Mouse (Mus musculus): ENCODE measurements at regions not wholly inside any gene's neighbourhood (a gene's known extent, or its start where the extent isn't known, plus 50 kb on each side); places are given as distances from the start of the nearest gene placed in this dataset.

DNA sequence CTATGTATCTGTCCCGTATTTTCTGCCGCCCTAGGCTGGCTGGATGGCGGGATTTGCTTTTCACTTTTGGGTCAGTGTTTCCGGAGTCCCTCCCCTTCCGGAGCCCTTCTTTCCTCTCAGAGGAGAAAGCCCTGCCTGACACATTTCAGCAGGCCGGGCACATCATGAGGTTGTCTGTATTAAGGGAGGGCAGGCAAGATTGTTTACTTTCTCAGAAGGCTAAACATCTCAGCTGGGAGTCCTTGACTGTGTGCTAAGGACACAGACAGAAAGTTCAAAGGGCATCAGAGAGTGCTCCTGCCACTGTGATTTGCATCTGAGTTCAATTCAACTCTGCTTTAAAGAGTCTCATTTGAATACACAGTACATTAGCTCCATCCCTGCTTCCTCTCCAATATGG lies 218.8 kb upstream of the Pard3b start:
- DNase-seq (ENCODE audit: low spot score): no peak

DNA sequence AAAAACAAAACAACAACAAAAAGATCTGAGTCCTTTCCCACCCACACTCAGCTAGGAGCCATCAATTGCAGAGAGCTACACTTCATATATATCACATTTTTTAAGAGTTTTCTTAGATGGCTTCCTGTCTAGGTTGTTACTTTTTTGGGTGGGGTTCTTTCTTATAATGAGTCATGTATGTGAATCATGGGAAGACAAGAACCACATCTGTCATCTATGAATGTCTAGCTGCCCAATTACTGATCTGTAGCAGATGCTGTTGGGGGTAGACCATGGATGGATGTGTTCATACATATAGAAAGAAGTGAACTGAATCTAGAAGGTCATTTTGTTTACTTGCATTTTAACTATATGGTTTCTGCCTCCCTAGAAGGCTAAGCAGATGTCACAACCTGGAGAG lies 215.4 kb upstream of the Pard3b start:
- no peak for DNase-seq (ENCODE audit: low spot score)

DNA sequence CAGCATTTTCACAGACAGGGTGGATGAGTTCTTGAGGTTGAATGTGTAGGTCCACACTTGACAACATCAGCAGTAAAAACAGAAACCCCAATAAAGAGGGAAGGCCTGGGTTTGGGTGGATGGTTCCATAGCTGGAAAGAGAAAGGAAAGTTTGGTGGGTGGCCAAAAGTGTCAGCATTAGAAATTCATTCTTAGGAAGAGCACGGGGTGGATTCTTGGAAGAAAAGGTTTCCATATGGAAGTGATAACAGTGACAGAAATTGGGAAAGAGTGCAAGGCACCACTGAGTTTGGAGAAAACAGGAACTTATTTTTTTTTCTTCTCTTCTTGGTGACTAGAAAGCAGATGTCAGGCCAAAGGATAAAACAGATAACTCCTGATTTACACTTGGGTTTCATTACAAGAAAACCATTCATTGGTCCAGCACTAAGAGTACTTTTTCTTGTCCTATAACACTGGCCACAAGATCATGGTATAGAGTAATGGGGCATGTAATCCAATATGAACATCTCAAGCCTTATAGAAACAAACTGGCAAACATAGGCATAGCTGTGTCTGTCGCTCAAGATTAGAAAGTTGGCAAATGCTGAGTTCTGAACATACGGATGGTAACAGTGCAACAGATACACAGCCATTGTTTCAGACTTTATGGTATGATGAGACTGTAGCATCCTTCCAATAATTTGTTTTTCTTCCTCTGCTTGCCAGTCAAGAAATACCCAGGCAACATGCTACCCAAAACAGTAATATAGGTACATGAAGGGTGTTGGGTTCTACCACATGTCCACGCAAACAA lies 209.7 kb upstream of the Pard3b start:
- DNase-seq (ENCODE audit: low spot score): no peak

DNA sequence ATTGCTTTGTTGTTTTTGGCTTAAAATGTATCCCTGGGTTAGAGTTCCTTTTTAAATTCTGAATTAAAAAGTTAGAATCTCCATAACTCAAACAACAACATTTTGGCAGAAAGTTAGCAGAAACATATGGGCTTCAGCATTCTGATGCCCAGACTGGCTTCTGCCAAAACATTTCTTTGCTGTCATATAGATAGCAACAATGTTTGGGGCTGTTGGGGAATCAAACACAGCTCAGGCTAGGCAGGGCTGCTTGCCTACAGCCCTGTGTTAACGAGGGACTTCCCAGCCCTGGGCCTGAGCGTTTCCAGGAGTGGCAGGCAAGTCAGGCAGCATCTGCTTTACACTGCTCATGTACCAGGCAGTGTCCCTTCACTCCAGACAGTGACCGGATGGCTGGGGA lies 201.0 kb upstream of the Pard3b start:
- no peak for DNase-seq (ENCODE audit: low spot score)

DNA sequence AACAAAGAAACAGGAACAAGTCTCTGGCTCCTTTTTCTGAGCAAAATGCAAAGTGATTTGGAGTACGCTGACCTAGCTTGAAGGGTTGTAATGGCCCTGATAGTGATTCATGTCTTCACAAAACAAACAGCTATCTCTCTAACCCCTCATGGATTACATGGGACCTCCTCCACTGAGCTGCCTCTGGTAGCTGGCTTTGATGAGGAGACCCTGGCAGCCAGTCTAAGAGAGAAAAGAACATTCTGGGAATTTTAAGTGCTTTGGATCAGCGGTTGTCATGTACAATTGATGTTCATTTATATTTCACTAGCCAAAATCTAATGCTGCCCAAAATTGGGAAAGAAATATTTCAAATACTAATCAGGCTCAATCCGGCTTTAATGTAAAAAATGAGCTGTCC lies 177.2 kb upstream of the Pard3b start:
- DNase-seq (ENCODE audit: low spot score): no peak

DNA sequence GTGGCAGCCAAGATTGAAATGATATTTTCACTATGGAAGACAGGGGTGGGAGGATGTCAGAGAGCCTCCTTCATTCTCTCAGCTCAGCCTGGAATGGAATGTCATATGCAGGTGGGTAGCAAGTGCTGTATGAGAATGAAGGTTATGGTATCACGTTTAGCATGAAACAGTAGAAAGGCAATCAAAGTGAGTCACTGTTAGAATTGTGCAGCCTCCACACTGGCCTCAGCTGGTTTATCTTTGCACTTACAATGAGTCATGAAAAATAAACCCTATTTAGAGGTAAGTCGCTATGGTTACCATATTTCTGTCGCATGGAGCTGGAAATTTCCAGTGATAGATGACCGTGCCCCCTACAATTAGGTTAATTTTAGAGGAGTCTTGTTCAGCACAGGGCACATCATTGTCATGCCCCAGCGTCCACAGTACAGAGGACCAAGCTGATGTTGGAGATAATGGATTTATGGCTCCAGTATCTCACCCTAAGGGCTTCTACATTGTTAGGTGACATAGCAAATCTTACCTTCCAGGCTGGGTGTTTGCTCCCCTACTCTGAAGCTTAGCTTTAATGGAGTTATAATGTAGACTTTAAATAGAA lies 167.9 kb upstream of the Pard3b start:
- DNase-seq (ENCODE audit: low spot score): no peak

DNA sequence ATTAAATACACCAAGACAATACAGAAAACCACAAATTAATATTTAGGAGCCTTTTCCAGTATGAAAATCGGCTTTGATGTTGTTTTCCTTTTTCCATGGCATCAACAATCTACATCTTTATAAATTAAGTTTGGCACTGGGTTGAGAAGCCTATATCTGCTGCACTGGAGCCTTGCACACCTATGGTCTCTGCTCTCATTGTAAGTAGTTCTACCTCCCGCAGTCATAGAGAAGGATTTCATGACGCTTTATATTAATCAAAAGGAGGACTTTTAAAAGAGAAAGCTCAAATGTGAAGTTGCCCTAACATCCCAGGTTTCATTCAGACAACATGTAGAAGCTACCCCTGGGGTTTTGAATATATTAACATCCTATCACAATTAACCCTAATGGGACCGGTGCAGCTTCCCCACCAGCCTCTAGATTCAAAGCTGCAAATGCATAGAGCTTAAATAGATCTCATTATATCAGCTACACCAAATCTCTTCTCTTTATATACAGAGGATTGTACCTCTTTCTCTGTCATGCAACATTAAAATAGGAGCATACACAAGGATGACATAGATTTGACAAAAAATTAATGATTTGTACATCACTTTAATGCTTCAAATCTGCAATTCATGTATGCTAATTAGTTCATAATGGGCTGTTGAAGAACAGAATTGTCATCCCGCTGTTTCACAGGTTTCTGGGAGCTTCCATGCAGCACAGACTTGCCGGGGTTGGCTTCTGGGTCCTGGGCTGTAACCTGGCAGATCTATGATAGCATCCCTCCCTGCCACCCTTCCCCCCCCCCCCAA lies 166.6 kb upstream of the Pard3b start:
- no peak for DNase-seq (ENCODE audit: low spot score)

DNA sequence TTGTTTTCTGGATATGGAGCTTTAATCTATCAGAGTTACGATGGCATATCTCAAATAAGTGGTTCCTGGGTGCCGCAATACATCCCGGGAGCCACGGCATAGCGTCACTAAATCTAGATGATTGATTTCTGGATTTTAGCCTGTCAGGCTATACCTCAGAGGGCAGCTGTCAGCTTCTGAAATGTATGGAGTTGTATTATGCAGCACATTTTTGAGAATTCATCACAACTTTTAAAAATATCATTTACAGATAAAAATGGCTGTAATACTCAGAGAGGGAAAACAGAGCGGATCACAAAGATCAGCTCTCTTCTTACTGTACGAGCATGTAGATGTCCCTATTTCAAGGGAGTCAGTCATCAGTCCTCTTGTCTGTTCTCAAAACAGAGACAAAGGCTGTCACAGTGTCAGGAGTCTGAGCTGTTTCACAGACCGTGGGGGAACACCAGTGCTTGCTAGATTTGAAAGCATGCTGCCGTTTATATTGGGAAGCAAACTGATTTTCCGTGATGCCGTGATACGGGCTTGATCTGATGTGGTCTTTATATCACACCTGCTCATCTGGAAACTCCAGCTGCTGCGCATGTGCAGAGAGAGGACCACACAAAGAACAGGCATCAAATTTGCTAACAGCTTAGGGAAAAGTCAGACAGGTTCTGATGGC lies 165.9 kb upstream of the Pard3b start:
- no peak for DNase-seq (ENCODE audit: low spot score)

DNA sequence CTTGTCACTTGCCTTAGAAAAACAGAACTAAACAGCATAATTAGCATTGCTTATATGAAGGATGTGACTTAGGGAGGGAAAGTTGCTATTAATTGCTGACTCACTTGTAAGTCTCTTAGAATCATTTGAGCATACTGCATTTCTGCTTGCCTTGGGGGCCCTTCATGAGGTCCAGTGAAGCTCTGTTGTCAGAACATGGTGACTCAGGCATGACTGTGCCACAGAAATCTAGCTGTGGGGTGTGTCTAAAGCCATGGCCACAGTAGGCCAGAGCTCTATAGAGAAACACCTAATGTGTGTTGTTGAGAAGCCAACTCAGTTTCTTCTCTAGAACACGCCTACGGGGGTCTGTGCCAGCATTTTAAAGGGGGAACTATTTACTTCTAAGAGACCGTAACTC lies 153.2 kb upstream of the Pard3b start:
- DNase-seq (ENCODE audit: low spot score): no peak

DNA sequence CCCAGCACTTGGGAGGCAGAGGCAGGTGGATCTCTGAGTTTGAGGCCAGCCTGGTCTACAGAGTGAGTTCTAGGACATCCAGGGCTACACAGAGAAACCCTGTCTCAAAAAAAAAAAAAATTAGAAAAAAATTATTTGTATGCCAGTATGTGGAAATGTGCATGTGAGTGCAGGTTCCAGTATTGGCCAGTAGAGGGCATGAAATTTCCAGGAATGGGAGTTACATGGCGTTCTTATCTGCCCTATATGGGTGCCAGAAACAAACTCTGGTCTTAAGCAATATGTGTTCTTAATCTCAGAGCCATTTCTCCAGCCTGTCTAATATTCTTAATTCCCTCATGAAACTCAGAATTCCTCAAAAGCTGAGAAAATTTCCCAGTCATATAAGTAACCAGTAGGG lies 113.7 kb upstream of the Pard3b start:
- no peak for DNase-seq (ENCODE audit: low spot score)

DNA sequence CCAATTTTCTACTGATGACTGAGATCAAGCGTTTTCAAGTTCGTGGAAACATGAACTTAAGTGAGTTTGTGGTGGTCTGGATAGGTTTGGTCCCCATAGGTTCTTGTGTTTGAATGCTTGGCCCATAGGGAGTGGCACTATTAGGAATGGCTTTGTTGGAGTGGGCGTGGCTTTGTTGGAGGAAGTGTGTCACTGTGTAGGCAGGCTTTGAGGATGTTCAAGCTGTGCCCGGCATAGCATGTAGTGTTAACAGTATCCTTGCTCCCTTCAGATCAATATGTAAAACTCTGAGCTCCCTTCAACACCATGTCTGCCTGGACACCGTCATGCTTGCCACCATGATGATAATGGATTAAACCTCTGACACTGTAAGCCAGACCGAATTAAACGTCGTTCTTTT lies 112.7 kb upstream of the Pard3b start:
- DNase-seq (ENCODE audit: low spot score): no peak

DNA sequence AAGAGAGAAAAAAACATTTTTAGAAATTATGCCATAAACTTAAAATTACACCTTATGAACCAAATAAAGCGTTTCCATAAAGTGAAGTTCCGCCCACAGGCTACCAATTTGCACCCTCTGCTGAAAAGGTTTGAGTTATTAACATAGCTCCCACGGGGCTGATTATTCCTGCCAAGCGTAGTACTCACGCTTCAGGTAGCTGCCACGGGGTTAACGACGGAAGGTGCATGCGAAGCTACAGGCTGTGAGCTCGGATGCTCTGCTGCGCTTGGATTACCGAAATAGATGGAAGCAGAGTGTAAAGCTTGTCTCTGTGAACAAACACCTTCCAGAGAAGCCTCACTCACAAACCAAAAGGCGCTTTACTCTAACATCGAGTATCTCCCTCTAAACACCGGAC lies 109.9 kb upstream of the Pard3b start:
- DNase-seq (ENCODE audit: low spot score): no peak

DNA sequence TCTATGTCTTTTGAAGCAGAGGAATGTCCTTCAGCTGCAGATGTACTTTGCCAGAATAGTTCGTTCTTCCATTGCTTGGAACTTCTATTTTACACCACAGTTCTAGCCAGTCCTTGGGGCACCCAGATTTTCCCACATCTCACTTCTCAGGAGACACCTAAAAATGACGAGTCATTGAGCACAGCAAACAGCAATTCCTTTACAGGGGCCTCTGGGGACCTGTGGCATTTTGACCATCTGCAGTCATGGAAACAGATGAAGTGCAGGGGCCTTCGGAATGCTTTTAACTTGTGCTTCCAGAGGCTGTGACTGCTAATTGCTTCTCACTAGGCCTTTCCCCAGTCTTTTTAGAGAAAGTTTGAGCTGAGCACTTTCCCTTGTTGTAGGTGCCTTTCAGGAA lies 108.5 kb upstream of the Pard3b start:
- no peak for DNase-seq (ENCODE audit: low spot score)

DNA sequence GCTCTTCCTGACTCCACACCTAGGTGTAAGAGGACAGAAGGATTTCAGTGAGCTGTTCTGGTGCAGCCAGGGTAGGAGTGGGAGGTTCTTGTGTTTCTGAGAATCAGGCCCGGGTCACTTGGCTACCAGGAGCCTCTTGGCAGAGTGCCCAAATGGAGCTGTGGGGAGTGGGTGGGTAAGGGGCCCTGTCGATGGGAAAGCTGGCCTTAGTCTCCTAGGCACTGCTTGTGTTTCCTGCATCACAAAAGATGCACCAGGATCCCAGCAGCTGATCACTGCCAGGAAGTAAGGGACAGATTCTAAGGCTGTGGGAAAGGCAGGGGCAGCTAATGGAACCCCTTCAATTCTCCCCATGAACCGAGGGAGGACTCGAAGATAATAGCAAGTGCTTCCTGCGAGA lies 107.1 kb upstream of the Pard3b start:
- DNase-seq (ENCODE audit: low spot score): no peak

DNA sequence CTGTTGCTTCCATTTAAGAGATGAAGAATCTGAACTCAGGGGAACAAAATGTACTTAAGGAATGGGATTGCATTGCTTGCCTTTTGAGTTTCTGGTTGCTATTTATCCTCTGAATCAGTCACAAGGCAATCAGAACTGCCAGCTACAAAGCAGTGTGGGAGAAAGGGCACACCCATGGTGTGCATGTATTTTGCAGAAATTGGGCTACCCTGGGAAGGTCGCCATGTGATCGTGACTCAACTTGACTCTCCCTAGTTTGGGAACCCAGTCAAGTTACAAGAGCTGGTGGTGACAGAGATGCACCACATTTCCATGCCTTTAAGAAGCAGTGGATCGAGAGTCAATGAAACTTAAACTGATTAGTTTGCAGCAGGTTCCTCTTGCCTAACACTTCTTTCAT lies 98.5 kb upstream of the Pard3b start:
- no peak for DNase-seq (ENCODE audit: low spot score)

DNA sequence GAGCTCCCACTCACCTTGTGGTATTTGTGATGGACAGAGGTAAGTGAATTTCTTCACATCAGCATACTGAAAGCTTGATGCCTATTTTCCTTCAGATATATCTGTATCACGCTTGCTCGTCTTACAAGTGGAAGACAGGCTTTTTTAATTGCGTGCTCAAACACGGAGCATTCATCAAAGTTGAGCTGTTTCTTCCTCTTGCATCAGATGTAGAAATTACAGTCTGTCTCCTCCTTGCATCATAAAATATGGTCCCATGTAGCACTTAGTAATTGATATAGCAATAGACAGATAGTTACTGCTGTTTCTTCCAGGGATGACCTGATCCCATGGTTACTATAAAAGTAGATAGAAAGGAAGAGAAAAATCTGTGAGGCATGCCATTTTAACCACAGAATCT lies 97.5 kb upstream of the Pard3b start:
- no peak for DNase-seq (ENCODE audit: low spot score)

DNA sequence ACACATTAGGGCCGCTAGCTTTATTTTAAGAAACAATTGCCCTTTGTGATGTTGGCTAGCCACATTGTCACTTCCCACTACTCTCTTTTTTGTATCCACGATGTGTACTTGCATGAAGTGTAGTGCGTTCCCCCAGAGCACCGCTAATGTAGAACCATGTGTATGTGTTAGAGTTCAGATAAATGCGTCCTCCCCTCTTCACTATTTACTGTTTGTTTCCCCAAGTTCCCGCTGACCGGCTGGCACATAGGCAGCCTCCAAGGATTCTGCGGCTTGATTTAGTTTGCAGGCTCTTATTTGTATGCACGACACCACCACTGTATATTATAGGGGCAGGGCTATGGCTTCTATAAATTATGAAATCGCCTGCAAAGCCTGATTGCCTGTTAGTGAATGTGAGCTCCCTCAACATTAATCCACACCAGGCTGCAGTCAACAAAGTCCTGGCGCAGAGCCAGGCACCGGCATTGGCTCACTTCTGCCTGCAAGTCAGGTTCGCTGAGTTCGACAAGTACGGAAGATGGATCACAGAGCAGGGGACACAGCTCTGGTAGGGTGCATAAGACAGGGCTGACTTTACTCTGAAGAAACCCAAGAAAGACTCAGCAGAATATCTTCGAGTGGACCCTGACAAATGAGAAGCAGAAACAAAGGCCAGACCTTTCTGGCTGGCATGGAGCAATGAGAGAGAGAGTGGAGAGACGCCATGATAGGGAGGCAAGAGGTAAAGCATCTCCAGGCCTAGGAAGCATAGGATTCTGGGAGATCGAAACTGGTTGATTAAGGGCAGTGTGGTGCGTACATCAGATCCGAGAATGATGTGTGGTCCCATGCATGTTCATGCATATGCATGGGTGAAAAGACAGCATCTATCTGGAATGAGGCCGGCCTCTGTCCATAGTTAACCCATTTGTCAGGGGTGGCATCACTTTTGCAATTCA lies 85.8 kb upstream of the Pard3b start:
- DNase-seq (ENCODE audit: low spot score): peak; percentile 9

DNA sequence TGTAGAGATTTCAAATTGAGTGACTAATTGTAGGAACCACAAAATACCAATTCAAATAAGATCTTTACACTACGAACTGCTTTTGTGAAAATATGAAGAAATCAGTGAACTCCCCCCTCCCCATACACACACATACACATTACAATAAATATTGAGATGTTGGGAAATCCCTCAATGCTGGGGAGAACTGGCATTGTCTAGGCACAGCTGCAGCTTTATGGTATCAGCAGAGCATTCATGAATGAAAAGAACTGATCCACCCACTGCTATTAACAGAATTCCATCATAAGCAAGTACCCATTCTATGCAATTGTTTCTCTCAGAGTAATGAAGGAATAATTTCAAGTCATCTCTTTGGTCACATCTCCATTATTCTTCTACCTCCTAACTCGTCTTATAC lies 79.1 kb upstream of the Pard3b start:
- no peak for DNase-seq (ENCODE audit: low spot score)

DNA sequence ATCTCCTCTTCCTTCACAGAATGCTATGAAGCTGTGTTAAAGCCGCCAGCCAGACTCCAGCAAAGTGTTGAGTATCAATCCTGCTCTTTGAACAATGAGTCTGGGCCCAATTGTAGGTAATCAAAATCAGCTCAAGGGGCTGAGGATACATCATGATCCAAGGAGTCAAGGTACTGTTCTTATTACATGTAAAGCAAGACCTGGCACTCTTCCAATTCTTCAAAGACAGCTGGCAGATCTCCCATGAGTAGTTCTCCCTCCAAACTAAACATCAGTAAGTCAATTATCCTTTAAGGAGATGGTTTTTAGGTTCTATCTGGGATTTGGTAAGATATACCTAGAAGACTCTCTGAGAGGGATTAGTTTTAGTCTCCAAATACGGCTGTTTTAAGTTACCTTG lies 76.5 kb upstream of the Pard3b start:
- no peak for DNase-seq (ENCODE audit: low spot score)

DNA sequence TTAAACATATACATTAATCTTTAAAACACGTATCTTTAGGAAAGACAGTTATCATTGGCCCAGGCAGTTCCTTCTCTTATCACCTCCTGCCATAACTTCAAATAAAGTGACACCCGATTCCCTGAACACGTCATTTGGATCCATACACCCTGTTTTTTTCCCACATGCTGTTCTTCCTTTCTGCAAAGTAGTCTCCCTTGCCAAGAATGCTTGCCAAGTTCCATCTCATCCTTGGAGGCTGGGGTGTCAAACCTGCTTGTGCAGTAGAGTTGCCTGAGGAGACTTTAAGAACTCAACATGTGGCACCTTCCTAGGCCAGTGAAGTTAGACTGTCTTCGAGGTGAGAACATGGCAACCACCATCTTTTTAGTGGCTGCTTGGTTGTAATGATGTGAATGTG lies 73.2 kb upstream of the Pard3b start:
- no peak for DNase-seq (ENCODE audit: low spot score)

DNA sequence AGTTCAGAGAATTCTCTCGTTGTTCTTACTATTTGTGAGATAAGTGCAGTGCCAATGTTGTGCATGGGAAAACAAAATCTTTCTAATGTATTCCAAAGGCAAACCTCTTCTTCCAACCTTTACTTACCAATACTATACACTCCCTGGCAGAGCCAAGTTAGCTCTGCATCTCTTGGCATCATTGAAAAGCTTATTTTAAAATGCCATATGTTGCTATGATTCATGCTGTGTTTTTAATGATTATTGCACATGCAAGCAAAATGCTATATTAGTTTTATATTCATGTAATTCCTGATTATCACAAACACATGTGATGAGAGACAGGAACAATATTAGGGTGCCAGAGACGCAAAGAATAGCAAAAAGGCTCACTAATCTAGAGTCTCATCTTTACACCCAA lies 64.3 kb upstream of the Pard3b start:
- no peak for DNase-seq (ENCODE audit: low spot score)

DNA sequence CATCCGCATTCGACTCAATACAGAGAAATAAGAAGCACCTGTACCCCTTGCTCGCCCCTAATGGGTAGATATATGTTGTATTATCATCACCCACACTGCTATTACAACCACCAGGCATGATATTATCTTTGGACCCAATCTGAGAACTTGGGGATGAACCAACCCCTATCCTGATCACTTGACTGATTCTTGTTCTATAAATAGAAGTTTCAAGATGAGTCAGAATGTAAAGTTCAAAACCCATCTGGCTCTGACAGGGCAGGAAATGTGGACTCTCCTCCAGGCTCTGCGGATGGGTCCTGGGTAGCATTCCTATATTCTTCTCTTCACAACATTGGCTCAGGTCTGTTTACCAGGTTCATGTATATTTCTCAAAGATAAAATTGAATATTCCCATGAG lies 61.9 kb upstream of the Pard3b start:
- no peak for DNase-seq (ENCODE audit: low spot score)
